Mouse (Mus musculus): Measurements from ENCODE around the gene Ttll5. TPM values are rescaled to one million over a fixed set of nuclear protein-coding genes. Genes with fewer than 3 reads are reported as not detected.

Ttll5 gene
- total and polyA plus RNA-seq, 3 experiments = 10.1 to 14.2 (median 11.4) TPM

- intact Hi-C loops (cut with DNase I) = no loop called here
- Histone ChIP-seq H3K27ac (peak overlapping the region; percentile 76), H3K9ac (ENCODE audit: low read depth, low read length) (no peak overlapping the region), H3K27me3 (ENCODE audit: control insufficient read depth, insufficient read depth, low read length) (no peaks in the 10 kb centered on the region), H3K36me3 (ENCODE audit: control insufficient read depth, insufficient read depth, low read length) (no peaks in the 10 kb centered on the region), H3K4me3 (no peak overlapping the region), H3K79me2 (replicated peaks; ENCODE audit: control insufficient read depth, insufficient read depth, low read length) (no peaks in the 10 kb centered on the region), H3K4me1 (ENCODE audit: control insufficient read depth, insufficient read depth, low read length) (peaks cover 6% of the 10 kb centered on the region; the same call in 1 of the 2 replicates)
- WGBS = 57% methylated on average over 11 of the region's 11 CpGs
- DNase-seq = peak; percentile 51 to 67
- TF ChIP-seq CTCF (IDR thresholded peaks at IDR 0.05) (0 out of 2 replicates have a peak, but pooled peaks have one; percentile 6), EP300 (IDR thresholded peaks at IDR 0.05; ENCODE audit: insufficient read depth, low read depth, low read length) (no peak), POLR2A (IDR thresholded peaks at IDR 0.05; ENCODE audit: insufficient read depth, low read depth, low read length) (peak; percentile 48)
Measured at GRCm38 (mm10) chr12:86104297-86104696, 279.8 kb downstream of the Ttll5 start.

GRCm38 (mm10) chr12:86105546-86105945 lies 281.1 kb downstream of the Ttll5 start:
- H3K79me2 ChIP-seq (replicated peaks; ENCODE audit: control insufficient read depth, insufficient read depth, low read length) = no peaks in the 10 kb centered on the region
- no peak for DNase-seq
- no peaks in the 10 kb centered on the region for H3K27me3 ChIP-seq (ENCODE audit: control insufficient read depth, insufficient read depth, low read length)
- no peak overlapping the region for H3K4me3 ChIP-seq
- no peak for TF ChIP-seq POLR2A (IDR thresholded peaks at IDR 0.05; ENCODE audit: insufficient read depth, low read depth, low read length)
- no peak for TF ChIP-seq EP300 (IDR thresholded peaks at IDR 0.05; ENCODE audit: insufficient read depth, low read depth, low read length)
- TF ChIP-seq CTCF (IDR thresholded peaks at IDR 0.05) = no peak
- peaks cover 4% of the 10 kb centered on the region; the same call in 1 of the 2 replicates for H3K4me1 ChIP-seq (ENCODE audit: control insufficient read depth, insufficient read depth, low read length)
- H3K27ac ChIP-seq = no peak overlapping the region; the same call in 1 of the 2 replicates
- 70% methylated on average over 10 of the region's 10 CpGs for WGBS
- H3K9ac ChIP-seq (ENCODE audit: low read depth, low read length) = no peak overlapping the region
- intact Hi-C loops (cut with DNase I) = no loop called here
- no peaks in the 10 kb centered on the region for H3K36me3 ChIP-seq (ENCODE audit: control insufficient read depth, insufficient read depth, low read length)

GRCm38 (mm10) chr12:86106086-86106485 lies 281.6 kb downstream of the Ttll5 start:
- H3K4me1 ChIP-seq (ENCODE audit: control insufficient read depth, insufficient read depth, low read length) = peaks cover 4% of the 10 kb centered on the region; the same call in 1 of the 2 replicates
- no peaks in the 10 kb centered on the region for H3K79me2 ChIP-seq (replicated peaks; ENCODE audit: control insufficient read depth, insufficient read depth, low read length)
- no peak for TF ChIP-seq EP300 (IDR thresholded peaks at IDR 0.05; ENCODE audit: insufficient read depth, low read depth, low read length)
- no peak for TF ChIP-seq POLR2A (IDR thresholded peaks at IDR 0.05; ENCODE audit: insufficient read depth, low read depth, low read length)
- no peak for TF ChIP-seq CTCF (IDR thresholded peaks at IDR 0.05)
- no peak overlapping the region for H3K4me3 ChIP-seq
- intact Hi-C loops (cut with DNase I) = no loop called here
- no peaks in the 10 kb centered on the region for H3K36me3 ChIP-seq (ENCODE audit: control insufficient read depth, insufficient read depth, low read length)
- no peak for DNase-seq
- H3K9ac ChIP-seq (ENCODE audit: low read depth, low read length) = no peak overlapping the region
- H3K27me3 ChIP-seq (ENCODE audit: control insufficient read depth, insufficient read depth, low read length) = no peaks in the 10 kb centered on the region
- 94% methylated on average over 9 of the region's 9 CpGs for WGBS
- no peak overlapping the region for H3K27ac ChIP-seq

GRCm38 (mm10) chr12:86107645-86108044 lies 283.2 kb downstream of the Ttll5 start:
- intact Hi-C loops (cut with DNase I) = no loop called here
- H3K4me1 ChIP-seq (ENCODE audit: control insufficient read depth, insufficient read depth, low read length) = peaks cover 4% of the 10 kb centered on the region; the same call in 1 of the 2 replicates
- H3K36me3 ChIP-seq (ENCODE audit: control insufficient read depth, insufficient read depth, low read length) = no peaks in the 10 kb centered on the region
- no peak overlapping the region for H3K27ac ChIP-seq
- H3K9ac ChIP-seq (ENCODE audit: low read depth, low read length) = no peak overlapping the region
- no peaks in the 10 kb centered on the region for H3K27me3 ChIP-seq (ENCODE audit: control insufficient read depth, insufficient read depth, low read length)
- WGBS = 76% methylated on average over 7 of the region's 7 CpGs
- no peak overlapping the region for H3K4me3 ChIP-seq
- TF ChIP-seq EP300 (IDR thresholded peaks at IDR 0.05; ENCODE audit: insufficient read depth, low read depth, low read length) (no peak), POLR2A (IDR thresholded peaks at IDR 0.05; ENCODE audit: insufficient read depth, low read depth, low read length) (no peak), CTCF (IDR thresholded peaks at IDR 0.05) (no peak)
- no peak for DNase-seq
- H3K79me2 ChIP-seq (replicated peaks; ENCODE audit: control insufficient read depth, insufficient read depth, low read length) = no peaks in the 10 kb centered on the region

- DNase-seq = no peak
- no peak overlapping the region for H3K4me3 ChIP-seq
- no peak overlapping the region for H3K27ac ChIP-seq
- no peaks in the 10 kb centered on the region for H3K27me3 ChIP-seq (ENCODE audit: control insufficient read depth, insufficient read depth, low read length)
- intact Hi-C loops (cut with DNase I) = loop anchor here (1.0 kb wide), 1 partner anchor 30 kb away; the partner anchor contains the start of gene Tgfb3
- no peak for TF ChIP-seq EP300 (IDR thresholded peaks at IDR 0.05; ENCODE audit: insufficient read depth, low read depth, low read length)
- no peak for TF ChIP-seq CTCF (IDR thresholded peaks at IDR 0.05)
- no peak for TF ChIP-seq POLR2A (IDR thresholded peaks at IDR 0.05; ENCODE audit: insufficient read depth, low read depth, low read length)
- peaks cover 1% of the 10 kb centered on the region; the same call in 1 of the 2 replicates for H3K4me1 ChIP-seq (ENCODE audit: control insufficient read depth, insufficient read depth, low read length)
- no peak overlapping the region for H3K9ac ChIP-seq (ENCODE audit: low read depth, low read length)
- H3K79me2 ChIP-seq (replicated peaks; ENCODE audit: control insufficient read depth, insufficient read depth, low read length) = no peaks in the 10 kb centered on the region
- no peaks in the 10 kb centered on the region for H3K36me3 ChIP-seq (ENCODE audit: control insufficient read depth, insufficient read depth, low read length)
- 70% methylated on average over 4 of the region's 4 CpGs for WGBS
Measured at GRCm38 (mm10) chr12:86109531-86109930, 285.1 kb downstream of the Ttll5 start.

GRCm38 (mm10) chr12:86110637-86111036 lies 286.2 kb downstream of the Ttll5 start:
- H3K79me2 ChIP-seq (replicated peaks; ENCODE audit: control insufficient read depth, insufficient read depth, low read length) = no peaks in the 10 kb centered on the region
- no peak for DNase-seq
- no peaks in the 10 kb centered on the region for H3K36me3 ChIP-seq (ENCODE audit: control insufficient read depth, insufficient read depth, low read length)
- no peak overlapping the region for H3K9ac ChIP-seq (ENCODE audit: low read depth, low read length)
- H3K4me1 ChIP-seq (ENCODE audit: control insufficient read depth, insufficient read depth, low read length) = no peaks in the 10 kb centered on the region
- 99% methylated on average over 2 of the region's 2 CpGs for WGBS
- no peaks in the 10 kb centered on the region for H3K27me3 ChIP-seq (ENCODE audit: control insufficient read depth, insufficient read depth, low read length)
- intact Hi-C loops (cut with DNase I) = loop anchor here (1.0 kb wide), 1 partner anchor 86 kb away; no protein-coding TSS in a partner anchor
- TF ChIP-seq CTCF (IDR thresholded peaks at IDR 0.05) (peak; percentile 78), POLR2A (IDR thresholded peaks at IDR 0.05; ENCODE audit: insufficient read depth, low read depth, low read length) (no peak)
- no peak overlapping the region for H3K4me3 ChIP-seq
- no peak overlapping the region for H3K27ac ChIP-seq

Other genes with a start within 250 kb of the Ttll5 start
- gene Jdp2, start 225.6 kb upstream of the Ttll5 start, total RNA-seq (2021) = 10 to 100 TPM in 1 of 2 experiments, 1 to 10 TPM in 1; 7.5 to 15.9 TPM
- 4.3 and 4.6 TPM in 2 replicates for gene Jdp2, start 225.6 kb upstream of the Ttll5 start, polyA plus RNA-seq (2012; rRNA removed)
- 1 to 10 TPM; 1.0 to 1.6 TPM for gene Batf, start 138.0 kb upstream of the Ttll5 start, total RNA-seq (2021)
- 1.0 and 1.8 TPM in 2 replicates for gene Batf, start 138.0 kb upstream of the Ttll5 start, polyA plus RNA-seq (2012; rRNA removed)
- gene Flvcr2, start 78.1 kb upstream of the Ttll5 start, total RNA-seq (2021) = 1 to 10 TPM; 2.0 to 2.1 TPM
- 3.4 and 6.5 TPM in 2 replicates for gene Flvcr2, start 78.1 kb upstream of the Ttll5 start, polyA plus RNA-seq (2012; rRNA removed)
- gene Erg28, start 109 bp upstream of the Ttll5 start, total RNA-seq (2021) = 1 to 10 TPM; 6.2 to 6.8 TPM
- gene Erg28, start 109 bp upstream of the Ttll5 start, polyA plus RNA-seq (2012; rRNA removed) = 9.3 and 12.4 TPM in 2 replicates